Mouse (Mus musculus) embryonic fibroblast, embryonic 13.5 days (primary cell): ENCODE results near the gene Fam20b. TPM values are rescaled to one million over a fixed set of nuclear protein-coding genes. Genes with fewer than 3 reads are reported as not detected.
"Not testable (repeated sequence)": the region's sequence is repeated elsewhere in the genome, so short reads cannot be mapped to it uniquely, and the experiment has no call there.

ENCODE experiments used
- H3K27ac ChIP-seq: 2 replicates; pipeline ENCODE4 v1.5.1; 2012; ENCODE audit warnings: low read length, control low read depth, inconsistent platforms; ENCODE audit not compliant: insufficient read depth
- H3K4me1 ChIP-seq: 2 replicates; pipeline ENCODE4 v1.6.1; 2011; ENCODE audit warnings: low read length; ENCODE audit not compliant: control insufficient read depth, insufficient read depth
- H3K4me3 ChIP-seq: 2 replicates; pipeline ENCODE4 v1.5.1; 2011; ENCODE audit warnings: mild to moderate bottlenecking, control low read depth, low read length; ENCODE audit not compliant: insufficient read depth
- CTCF ChIP-seq: IDR thresholded peaks from 2 replicates; pipeline ENCODE4 v1.5.1; 2011; ENCODE audit warnings: mild to moderate bottlenecking, control low read depth, low read length, moderate library complexity, borderline replicate concordance; ENCODE audit not compliant: insufficient read depth
- POLR2A ChIP-seq: IDR thresholded peaks from 2 replicates; pipeline ENCODE4 v1.6.1; 2011; ENCODE audit warnings: low read depth, mild to moderate bottlenecking, control low read depth, low read length, moderate library complexity
- polyA plus RNA-seq: library from polyadenylated mRNA; stranded (reverse); fragments of >200 nt; gene quantifications from 2 replicates; pipeline ENCODE4 v1.2.4, GENCODE M21; 2011; ENCODE audit warnings: low read depth; ENCODE audit not compliant: missing spikeins, insufficient read length

Gene Fam20b
- polyA plus RNA-seq, 1 experiment, result 39.8 TPM

- peak overlapping the region; percentile 71 for H3K4me3 ChIP-seq
- TF ChIP-seq POLR2A (no peak), CTCF (no peak)
- H3K4me1 ChIP-seq, result no peaks in the 10 kb centered on the region
- H3K27ac ChIP-seq, result 0 out of 2 replicates have a peak overlapping the region, but pooled peaks have one; percentile 9
Observed at GRCm38 (mm10) chr1:156673476-156674194, 45.3 kb downstream of the Fam20b start.

DNA sequence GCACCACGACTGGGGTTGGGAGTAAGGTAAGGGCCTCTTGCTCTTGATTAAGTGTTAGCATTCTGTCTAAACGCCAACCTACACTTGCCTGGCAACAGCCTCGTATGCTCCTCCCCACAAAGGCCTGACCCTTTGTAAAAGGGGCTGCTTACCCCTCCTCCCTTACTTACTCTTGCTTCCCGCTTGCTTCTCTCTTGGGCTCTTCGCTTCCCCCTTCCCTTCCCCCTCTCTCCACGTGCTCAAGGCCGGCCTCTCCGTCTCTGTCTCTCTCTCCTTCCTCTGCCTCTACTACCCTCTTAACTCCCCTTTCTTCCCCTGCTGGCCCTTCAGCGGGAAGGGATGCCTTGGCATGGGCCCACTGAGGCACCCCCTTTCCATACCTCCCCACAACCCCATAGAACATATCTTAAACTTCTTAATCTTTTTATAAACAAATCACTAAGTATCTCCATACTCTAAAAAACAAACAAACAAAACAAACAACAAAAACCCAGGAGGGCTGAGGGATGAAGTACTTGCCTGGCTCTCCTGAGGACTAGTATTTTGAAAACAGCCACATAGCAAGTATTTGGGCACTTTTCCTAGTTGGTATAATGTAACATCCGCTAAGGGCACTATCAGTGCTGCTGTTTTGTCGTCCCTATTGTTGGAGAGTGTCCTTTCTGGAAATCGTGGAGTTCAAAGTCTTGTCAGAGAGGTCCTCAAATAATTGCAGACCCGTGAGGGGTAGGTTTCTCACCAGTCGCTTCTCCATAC lies 46.0 kb downstream of the Fam20b start:
- no peak for TF ChIP-seq CTCF
- TF ChIP-seq POLR2A, result no peak
- Histone ChIP-seq H3K4me1 (no peaks in the 10 kb centered on the region), H3K4me3 (peak overlapping the region; percentile 71), H3K27ac (no peak overlapping the region)

GRCm38 (mm10) chr1:156671921-156672320 lies 47.0 kb downstream of the Fam20b start:
- Histone ChIP-seq H3K4me3 (no peak overlapping the region), H3K4me1 (no peaks in the 10 kb centered on the region), H3K27ac (no peak overlapping the region)
- TF ChIP-seq CTCF (no peak), POLR2A (no peak)

- H3K4me1 ChIP-seq, result no peaks in the 10 kb centered on the region
- no peak overlapping the region for H3K27ac ChIP-seq
- TF ChIP-seq POLR2A (no peak), CTCF (no peak)
- H3K4me3 ChIP-seq, result no peak overlapping the region
Observed at GRCm38 (mm10) chr1:156669208-156669983, 49.5 kb downstream of the Fam20b start.

GRCm38 (mm10) chr1:156668602-156669001 lies 50.3 kb downstream of the Fam20b start:
- no peaks in the 10 kb centered on the region for H3K4me1 ChIP-seq
- H3K27ac ChIP-seq, result no peak overlapping the region
- H3K4me3 ChIP-seq, result no peak overlapping the region
- TF ChIP-seq POLR2A, result no peak
- no peak for TF ChIP-seq CTCF

DNA sequence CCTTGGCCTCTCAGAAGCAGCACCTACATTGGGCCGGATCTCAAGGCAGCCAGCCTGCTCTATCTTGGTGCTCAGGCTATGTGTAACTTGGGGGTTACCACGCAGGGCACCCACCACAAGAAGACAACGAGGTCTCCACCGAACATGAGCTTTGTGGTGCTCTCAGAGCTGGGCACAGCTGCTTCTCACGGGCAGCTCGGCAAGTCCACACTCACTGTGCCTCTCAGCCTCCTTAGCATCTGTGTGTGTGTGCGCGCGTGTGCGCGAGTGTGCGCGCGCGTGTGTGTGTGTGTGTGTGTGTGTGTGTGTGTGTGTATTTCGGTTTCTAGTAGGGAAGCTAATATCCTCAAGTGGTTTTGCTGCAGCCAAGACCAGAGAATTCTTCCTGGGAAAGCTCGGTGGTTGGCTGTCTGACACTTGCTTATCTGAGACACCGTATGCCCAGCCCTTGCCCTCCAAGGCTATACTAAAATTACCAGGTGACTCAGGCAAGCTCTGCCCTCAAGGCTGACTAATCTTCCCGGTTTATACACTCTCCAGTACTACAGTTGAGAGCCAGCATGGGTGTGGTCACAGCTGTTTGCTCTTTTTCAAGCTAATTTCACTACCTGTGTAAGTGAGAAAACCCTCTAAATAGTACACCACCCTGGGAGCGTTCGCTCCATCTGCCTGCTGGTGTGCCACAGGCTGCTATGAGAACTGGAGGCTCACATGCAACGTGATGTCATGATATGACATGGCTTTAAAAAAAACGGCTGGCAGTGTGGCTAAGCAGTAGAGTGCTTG lies 51.6 kb downstream of the Fam20b start:
- no peak overlapping the region for H3K4me3 ChIP-seq
- H3K4me1 ChIP-seq, result no peaks in the 10 kb centered on the region
- no peak overlapping the region for H3K27ac ChIP-seq
- TF ChIP-seq POLR2A (no peak), CTCF (no peak)

GRCm38 (mm10) chr1:156665777-156666176 lies 53.1 kb downstream of the Fam20b start:
- H3K4me3 ChIP-seq, result no peak overlapping the region
- no peak for TF ChIP-seq POLR2A
- TF ChIP-seq CTCF, result no peak
- H3K4me1 ChIP-seq, result no peaks in the 10 kb centered on the region
- H3K27ac ChIP-seq, result no peak overlapping the region

DNA sequence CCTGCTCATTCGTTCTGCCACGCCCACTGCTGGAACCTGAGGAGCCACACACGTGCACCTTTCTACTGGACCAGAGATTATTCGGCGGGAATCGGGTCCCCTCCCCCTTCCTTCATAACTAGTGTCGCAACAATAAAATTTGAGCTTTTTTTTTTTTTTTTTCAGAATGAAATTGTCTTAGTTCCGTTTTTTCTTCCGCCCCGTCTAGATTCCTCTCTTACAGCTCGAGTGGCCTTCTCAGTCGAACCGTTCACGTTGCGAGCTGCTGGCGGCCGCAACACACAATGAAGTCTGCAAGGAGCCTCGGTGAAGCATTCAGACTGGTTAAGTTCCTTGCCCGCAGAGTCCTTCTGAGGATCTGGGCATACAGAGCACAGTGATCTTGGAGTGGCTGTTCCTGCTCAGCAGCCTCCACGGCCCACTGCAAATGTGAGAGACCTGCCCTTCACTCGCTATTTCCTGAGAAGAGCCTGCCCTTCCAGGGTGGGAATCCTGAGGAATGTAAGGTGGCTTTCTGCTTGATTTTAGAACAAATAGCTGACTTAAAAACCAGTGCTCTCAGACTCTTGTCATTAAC lies 58.1 kb downstream of the Fam20b start:
- not testable (repeated sequence) for H3K27ac ChIP-seq, H3K4me3 ChIP-seq

DNA sequence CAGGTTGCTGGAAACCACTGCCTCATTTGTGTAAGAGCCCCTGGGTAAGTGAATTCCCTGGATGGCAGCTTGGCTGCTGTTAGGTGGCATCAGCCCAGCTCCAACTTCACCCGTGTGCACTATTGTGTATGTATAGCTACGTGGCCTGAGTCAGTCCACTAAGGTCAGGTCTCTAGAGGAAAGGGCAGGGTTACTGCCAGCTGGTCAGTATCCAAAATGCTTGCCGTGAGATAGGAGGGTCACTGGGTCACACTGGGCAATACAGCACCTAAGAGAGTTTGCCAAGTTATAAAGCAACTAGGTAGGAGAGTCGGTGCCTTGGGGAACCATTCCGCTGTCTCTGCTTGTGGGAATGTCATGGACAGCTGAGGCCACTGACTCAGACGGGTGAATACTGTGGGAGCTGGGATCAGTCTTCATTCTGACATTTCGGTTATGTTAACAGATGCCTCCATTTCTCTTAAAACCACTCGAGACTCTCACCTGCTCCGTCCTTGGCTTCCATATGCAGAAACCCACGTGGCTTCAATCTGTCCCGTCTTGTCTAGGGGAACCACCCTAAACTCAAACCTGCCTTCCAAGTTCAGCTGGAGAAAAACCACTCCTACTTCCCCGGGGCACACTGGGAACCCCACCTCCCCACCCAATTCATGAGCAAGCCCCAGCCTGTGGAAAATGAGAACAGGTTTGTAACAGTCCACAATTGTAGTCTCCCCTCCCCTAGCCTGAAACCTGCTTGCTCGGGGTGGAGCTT lies 58.8 kb downstream of the Fam20b start:
- H3K27ac ChIP-seq, result no peak overlapping the region
- H3K4me1 ChIP-seq, result no peaks in the 10 kb centered on the region
- TF ChIP-seq CTCF (no peak), POLR2A (no peak)
- H3K4me3 ChIP-seq, result no peak overlapping the region

More for the DNA sequence above, 58.1 kb downstream of the Fam20b start:
- not testable (repeated sequence) for H3K4me1 ChIP-seq
